Mouse (Mus musculus): ENCODE results near the gene Serhl.
A peak's percentile ranks its signal among the peaks of the same experiment; 100 is the strongest.
"Not testable (repeated sequence)": the region's sequence is repeated elsewhere in the genome, so short reads cannot be mapped to it uniquely, and the experiment has no call there.

Gene Serhl

GRCm38 (mm10) chr15:83126582-83126981, 37.3 kb downstream of the Serhl start:
- no peak for DNase-seq (ENCODE audit: low spot score)

GRCm38 (mm10) chr15:83127037-83127436, 37.7 kb downstream of the Serhl start:
- not testable (repeated sequence) for DNase-seq (ENCODE audit: low spot score)

- no peak for DNase-seq (ENCODE audit: low spot score)
Measured at GRCm38 (mm10) chr15:83129530-83130231, 40.4 kb downstream of the Serhl start.

GRCm38 (mm10) chr15:83134671-83135070, 45.4 kb downstream of the Serhl start:
- DNase-seq (ENCODE audit: low spot score), result no peak

GRCm38 (mm10) chr15:83135654-83136053, 46.3 kb downstream of the Serhl start:
- no peak for DNase-seq (ENCODE audit: low spot score)

- DNase-seq (ENCODE audit: low spot score), result no peak
Measured at GRCm38 (mm10) chr15:83142861-83143260, 53.6 kb downstream of the Serhl start.

GRCm38 (mm10) chr15:83145541-83145940, 56.2 kb downstream of the Serhl start:
- no peak for DNase-seq (ENCODE audit: low spot score)

GRCm38 (mm10) chr15:83148395-83148794, 59.1 kb downstream of the Serhl start:
- no peak for DNase-seq (ENCODE audit: low spot score)

GRCm38 (mm10) chr15:83148801-83149195, 59.5 kb downstream of the Serhl start:
- no peak for DNase-seq (ENCODE audit: low spot score)

- peak; percentile 99 for DNase-seq (ENCODE audit: low spot score)
Measured at GRCm38 (mm10) chr15:83149196-83150072, 60.1 kb downstream of the Serhl start, which contains the start of gene Poldip3. Poldip3 (minus strand) TSS chr15:83149384.

- DNase-seq (ENCODE audit: low spot score), result no peak
Measured at GRCm38 (mm10) chr15:83150073-83150442, 60.8 kb downstream of the Serhl start.

- no peak for DNase-seq (ENCODE audit: low spot score)
Measured at GRCm38 (mm10) chr15:83150694-83151093, 61.4 kb downstream of the Serhl start.

- DNase-seq (ENCODE audit: low spot score), result no peak
Measured at GRCm38 (mm10) chr15:83154309-83154708, 65.0 kb downstream of the Serhl start.

GRCm38 (mm10) chr15:83155672-83156419, 66.5 kb downstream of the Serhl start:
- DNase-seq (ENCODE audit: low spot score), result no peak

GRCm38 (mm10) chr15:83156929-83157666, 67.8 kb downstream of the Serhl start:
- no peak for DNase-seq (ENCODE audit: low spot score)

- DNase-seq (ENCODE audit: low spot score), result no peak
Measured at GRCm38 (mm10) chr15:83157667-83158064, 68.4 kb downstream of the Serhl start.

- DNase-seq (ENCODE audit: low spot score), result no peak
Measured at GRCm38 (mm10) chr15:83158587-83159160, 69.4 kb downstream of the Serhl start.

- no peak for DNase-seq (ENCODE audit: low spot score)
Measured at GRCm38 (mm10) chr15:83159823-83160222, 70.5 kb downstream of the Serhl start.

- no peak for DNase-seq (ENCODE audit: low spot score)
Measured at GRCm38 (mm10) chr15:83160561-83160960, 71.3 kb downstream of the Serhl start.

- DNase-seq (ENCODE audit: low spot score), result no peak
Measured at GRCm38 (mm10) chr15:83161062-83161748, 71.9 kb downstream of the Serhl start.

- DNase-seq (ENCODE audit: low spot score), result no peak
Measured at GRCm38 (mm10) chr15:83162001-83162400, 72.7 kb downstream of the Serhl start.

Measured in layer of hippocampus, adult 9-10 months (tissue).